Mouse (Mus musculus) bone marrow, adult 2 months (tissue): Measurements from ENCODE around the gene Csnk2b.

Experiments
- CTCF ChIP-seq: fragments of 200-500 bp; IDR thresholded peaks from 2 replicates; pipeline ENCODE4 v1.5.1; 2011; ENCODE audit warnings: low read length, control low read depth; ENCODE audit not compliant: control insufficient read depth, insufficient read depth
- POLR2A ChIP-seq: fragments of 200-500 bp; IDR thresholded peaks from 2 replicates; pipeline ENCODE4 v1.6.1; 2011; ENCODE audit warnings: low read depth, mild to moderate bottlenecking, control low read depth, low read length, borderline replicate concordance; ENCODE audit not compliant: control insufficient read depth

DNA sequence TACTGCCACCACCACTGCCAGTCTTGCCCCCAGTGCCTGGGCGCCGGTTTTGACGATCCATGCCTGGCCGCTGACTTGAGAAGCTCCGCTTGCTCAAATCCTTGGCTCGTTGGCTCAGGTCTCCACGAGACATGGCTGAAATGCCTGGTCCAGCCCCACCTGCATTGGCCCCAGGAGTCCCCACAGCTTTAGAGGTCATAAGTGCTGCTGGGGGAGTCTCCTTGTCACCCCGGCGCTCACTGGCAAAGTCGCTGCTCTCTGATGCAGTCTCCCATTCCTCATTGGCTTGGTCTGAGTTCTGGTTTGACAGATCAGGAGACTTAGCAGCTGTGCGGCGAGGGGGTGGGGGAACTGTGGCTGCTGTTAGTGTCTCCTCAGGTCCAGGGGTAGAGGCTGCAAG, 33.6 kb upstream of the Csnk2b start:
- TF ChIP-seq POLR2A (no peak), CTCF (no peak)
